Comparison of ENCODE assay signal across 20 mouse cellular contexts in genomic region chr1:70180123-70180741, GRCm38 (mm10).
DNase-seq lines count a peak whose midpoint lies in the region; ATAC-seq lines count a peak whose summit lies in the region.
"Had no signal": no experiment of that assay in that cellular context is flagged by ENCODE, and none has a peak within 500 bp of the region (broad histone marks: within the 10 kb centered on the region; RNA-seq: fewer than 3 reads in every experiment).

No protein-coding gene starts in this region.

- no peaks in the 10 kb centered on the region for H3K9me3 ChIP-seq in heart, embryonic 16.5 days (replicated peaks; ENCODE audit: control insufficient read depth, low read length)
- no peaks in the 10 kb centered on the region for H3K9me3 ChIP-seq in liver, embryonic 11.5 days (ENCODE audit: control insufficient read depth, low read length)
- H3K9me3 ChIP-seq: embryonic facial prominence, embryonic 13.5 days; forebrain, embryonic 15.5 days; lung, embryonic 15.5 days; midbrain, embryonic 12.5 days; neural tube, embryonic 12.5 days had no signal

- 31% methylated on average over 4 of the region's 4 CpGs for WGBS in heart, embryonic 16.5 days
- 40% methylated on average over 4 of the region's 4 CpGs for WGBS in liver, embryonic 11.5 days

- no peaks in the 10 kb centered on the region for H3K4me1 ChIP-seq in heart, embryonic 16.5 days (ENCODE audit: control insufficient read depth, insufficient read depth, low read length)
- H3K4me1 ChIP-seq in liver, embryonic 11.5 days (replicated peaks; ENCODE audit: control insufficient read depth, insufficient read depth, low read length): no peaks in the 10 kb centered on the region
- H3K4me1 ChIP-seq: forebrain, embryonic 15.5 days; lung, embryonic 15.5 days; midbrain, embryonic 12.5 days; neural tube, embryonic 12.5 days had no signal

- no peak overlapping the region for H3K4me3 ChIP-seq in heart, embryonic 16.5 days (ENCODE audit: low read length)
- H3K4me3 ChIP-seq in liver, embryonic 11.5 days (ENCODE audit: low read depth, low read length): no peak overlapping the region
- H3K4me3 ChIP-seq: embryonic facial prominence, embryonic 13.5 days; forebrain, embryonic 15.5 days; lung, embryonic 15.5 days; midbrain, embryonic 12.5 days; neural tube, embryonic 12.5 days had no signal

- H3K36me3 ChIP-seq in heart, embryonic 16.5 days (ENCODE audit: control insufficient read depth, insufficient read depth): no peaks in the 10 kb centered on the region
- no peaks in the 10 kb centered on the region for H3K36me3 ChIP-seq in liver, embryonic 11.5 days (ENCODE audit: control insufficient read depth, insufficient read depth, low read length)
- H3K36me3 ChIP-seq: embryonic facial prominence, embryonic 13.5 days; forebrain, embryonic 15.5 days; lung, embryonic 15.5 days; midbrain, embryonic 12.5 days; neural tube, embryonic 12.5 days had no signal

- 0 out of 2 replicates have a peak, but pooled peaks have one; percentile 23 for ATAC-seq in heart, embryonic 16.5 days (replicated peaks; ENCODE audit: extremely low read depth, insufficient read depth, low FRiP score)
- ATAC-seq in common myeloid progenitor, adult 5-6 weeks (replicated peaks; ENCODE audit: low read depth, poor library complexity, severe bottlenecking): peak; percentile 54; the same call in 1 of the 2 replicates
- ATAC-seq in liver, embryonic 11.5 days (replicated peaks; ENCODE audit: low FRiP score): peak; percentile 60
- peak; percentile 72 for ATAC-seq in megakaryocyte progenitor cell, adult 5-6 weeks (replicated peaks; ENCODE audit: poor library complexity)
- ATAC-seq: forebrain, embryonic 15.5 days; hindbrain, postnatal 0 days had no signal

- H3K27ac ChIP-seq in heart, embryonic 16.5 days (ENCODE audit: low read length): no peak overlapping the region
- H3K27ac ChIP-seq in liver, embryonic 11.5 days (ENCODE audit: low read depth, low read length): no peak overlapping the region
- H3K27ac ChIP-seq: embryonic facial prominence, embryonic 13.5 days; forebrain, embryonic 15.5 days; hindbrain, postnatal 0 days; lung, embryonic 15.5 days; macrophage; midbrain, embryonic 12.5 days; neural tube, embryonic 12.5 days had no signal

- H3K4me2 ChIP-seq in heart, embryonic 16.5 days (ENCODE audit: low read depth, low read length): no peak overlapping the region
- no peak overlapping the region for H3K4me2 ChIP-seq in liver, embryonic 11.5 days
- H3K4me2 ChIP-seq: embryonic facial prominence, embryonic 13.5 days; forebrain, embryonic 15.5 days; lung, embryonic 15.5 days; midbrain, embryonic 12.5 days; neural tube, embryonic 12.5 days had no signal

- DNase-seq in heart, adult 18-20 months: no peak
- DNase-seq in liver, embryonic 11.5 days (ENCODE audit: low spot score): no peak
- no peak for DNase-seq in urinary bladder, adult 2 months (ENCODE audit: low spot score)
- DNase-seq in left cerebral cortex, adult 8-10 months (ENCODE audit: low spot score in 2 of 2): no peak
- no peak for DNase-seq in cerebellum, postnatal 14 days
- DNase-seq: cerebellum, adult 2 months; gastrocnemius, postnatal 25 days; kidney, adult 2 months; kidney, postnatal 14 days; right cerebral cortex, adult 18-20 months had no signal

- H3K9ac ChIP-seq in heart, embryonic 16.5 days (ENCODE audit: low read length): no peak overlapping the region
- H3K9ac ChIP-seq in liver, embryonic 11.5 days (ENCODE audit: low read depth, low read length): no peak overlapping the region
- H3K9ac ChIP-seq: embryonic facial prominence, embryonic 13.5 days; forebrain, embryonic 15.5 days; lung, embryonic 15.5 days; midbrain, embryonic 12.5 days; neural tube, embryonic 12.5 days had no signal

- no peaks in the 10 kb centered on the region for H3K27me3 ChIP-seq in heart, embryonic 16.5 days (ENCODE audit: control insufficient read depth, insufficient read depth, low read length)
- no peaks in the 10 kb centered on the region for H3K27me3 ChIP-seq in liver, embryonic 11.5 days (replicated peaks; ENCODE audit: control insufficient read depth, insufficient read depth, low read length)
- H3K27me3 ChIP-seq: embryonic facial prominence, embryonic 13.5 days; forebrain, embryonic 15.5 days; lung, embryonic 15.5 days; midbrain, embryonic 12.5 days; neural tube, embryonic 12.5 days had no signal
